Mouse (Mus musculus): ENCODE results near the gene Pnpla1. TPM values are rescaled to one million over a fixed set of nuclear protein-coding genes. Genes with fewer than 3 reads are reported as not detected.

Pnpla1 gene
- total RNA-seq, 1 experiment from 2014 or later = 0.25 TPM

GRCm38 (mm10) chr17:28901559-28901958, 43.3 kb downstream of the Pnpla1 start:
- no peak for ATAC-seq (replicated peaks in 1 of 2; ENCODE audit: insufficient read depth in 1 of 2, low FRiP score in 2 of 2, low TSS enrichment in 1 of 2, low read depth in 1 of 2, poor library complexity in 2 of 2, severe bottlenecking in 2 of 2)

GRCm38 (mm10) chr17:28904546-28905376, 46.5 kb downstream of the Pnpla1 start:
- ATAC-seq (replicated peaks in 1 of 2; ENCODE audit: insufficient read depth in 1 of 2, low FRiP score in 2 of 2, low TSS enrichment in 1 of 2, low read depth in 1 of 2, poor library complexity in 2 of 2, severe bottlenecking in 2 of 2) = peak in 1 of 2 experiments; percentile 25; a peak in 1 of 4 replicates

DNA sequence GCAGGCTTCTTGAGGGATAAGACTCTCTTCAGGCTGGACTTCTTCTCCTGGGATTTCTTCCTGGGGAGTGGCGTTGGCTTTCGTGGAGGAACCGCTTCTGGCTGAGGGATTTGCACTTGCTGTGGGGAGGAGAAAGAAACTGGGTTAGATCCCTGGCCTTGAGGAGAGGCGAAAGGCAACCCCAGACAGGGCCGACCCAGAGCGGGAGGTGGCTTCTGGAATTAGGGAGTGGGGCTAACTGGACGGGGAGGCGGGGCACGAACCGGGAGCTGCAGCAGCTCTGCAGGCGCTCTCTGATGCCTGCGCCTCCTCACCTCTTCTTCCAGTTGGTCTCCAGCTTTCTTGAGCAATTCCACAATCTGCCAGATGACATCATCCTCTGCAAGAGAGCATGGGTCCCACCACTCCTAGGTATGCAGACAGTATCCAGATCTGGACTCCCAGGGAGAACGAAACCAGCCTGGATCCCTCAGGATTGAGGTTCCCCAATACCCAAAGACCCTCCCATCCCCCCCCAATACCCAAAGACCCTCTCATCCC, 47.2 kb downstream of the Pnpla1 start:
- no peak for ATAC-seq (replicated peaks in 1 of 2; ENCODE audit: insufficient read depth in 1 of 2, low FRiP score in 2 of 2, low TSS enrichment in 1 of 2, low read depth in 1 of 2, poor library complexity in 2 of 2, severe bottlenecking in 2 of 2)

DNA sequence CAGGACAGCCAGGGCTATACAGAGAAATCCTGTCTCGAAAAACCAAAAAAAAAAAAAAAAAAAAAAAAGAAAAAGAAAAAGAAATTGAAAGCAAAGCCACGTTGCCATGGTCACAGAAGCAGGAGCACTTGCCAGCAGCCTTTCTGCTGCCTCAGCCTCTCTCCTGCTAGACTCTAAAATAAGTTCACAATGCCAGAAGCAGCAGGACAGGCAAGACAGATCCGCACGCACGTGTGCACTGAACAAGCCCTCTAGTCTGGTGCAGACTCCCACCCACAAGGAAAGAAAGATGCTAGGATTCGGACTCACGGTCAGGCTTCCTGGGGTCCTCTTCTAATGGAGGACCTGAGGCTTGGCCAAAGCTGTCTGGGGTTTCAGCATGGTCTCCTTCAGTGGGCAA, 49.7 kb downstream of the Pnpla1 start:
- ATAC-seq (replicated peaks in 1 of 2; ENCODE audit: insufficient read depth in 1 of 2, low FRiP score in 2 of 2, low TSS enrichment in 1 of 2, low read depth in 1 of 2, poor library complexity in 2 of 2, severe bottlenecking in 2 of 2) = no peak

- ATAC-seq (replicated peaks in 1 of 2; ENCODE audit: insufficient read depth in 1 of 2, low FRiP score in 2 of 2, low TSS enrichment in 1 of 2, low read depth in 1 of 2, poor library complexity in 2 of 2, severe bottlenecking in 2 of 2) = peak; percentile 77
These were observed 51.2 kb downstream of the Pnpla1 start for GRCm38 (mm10) chr17:28909252-28909941.

DNA sequence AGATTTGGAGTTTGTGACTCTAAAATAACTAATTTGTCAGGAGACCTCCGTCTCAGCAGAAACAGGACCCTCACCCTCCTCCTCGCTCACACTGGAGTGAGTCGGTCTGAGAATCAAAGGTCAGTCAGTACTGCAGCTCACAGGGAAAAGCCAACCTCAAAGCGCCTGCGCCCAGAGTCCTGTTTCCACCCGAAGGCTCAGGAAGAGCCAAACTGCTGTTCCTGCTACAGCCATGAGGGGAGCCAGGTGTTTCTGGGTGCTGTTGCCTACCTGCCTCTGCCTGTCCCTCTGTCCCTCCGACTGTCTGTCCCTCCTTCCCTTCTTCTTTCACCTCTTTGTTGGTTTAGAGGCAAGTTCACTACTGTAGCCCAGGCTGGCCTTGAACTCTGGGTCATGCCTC, 51.9 kb downstream of the Pnpla1 start:
- ATAC-seq (replicated peaks in 1 of 2; ENCODE audit: insufficient read depth in 1 of 2, low FRiP score in 2 of 2, low TSS enrichment in 1 of 2, low read depth in 1 of 2, poor library complexity in 2 of 2, severe bottlenecking in 2 of 2) = no peak

- ATAC-seq (replicated peaks in 1 of 2; ENCODE audit: insufficient read depth in 1 of 2, low FRiP score in 2 of 2, low TSS enrichment in 1 of 2, low read depth in 1 of 2, poor library complexity in 2 of 2, severe bottlenecking in 2 of 2) = no peak
These were observed 55.0 kb downstream of the Pnpla1 start for GRCm38 (mm10) chr17:28913200-28913599.

DNA sequence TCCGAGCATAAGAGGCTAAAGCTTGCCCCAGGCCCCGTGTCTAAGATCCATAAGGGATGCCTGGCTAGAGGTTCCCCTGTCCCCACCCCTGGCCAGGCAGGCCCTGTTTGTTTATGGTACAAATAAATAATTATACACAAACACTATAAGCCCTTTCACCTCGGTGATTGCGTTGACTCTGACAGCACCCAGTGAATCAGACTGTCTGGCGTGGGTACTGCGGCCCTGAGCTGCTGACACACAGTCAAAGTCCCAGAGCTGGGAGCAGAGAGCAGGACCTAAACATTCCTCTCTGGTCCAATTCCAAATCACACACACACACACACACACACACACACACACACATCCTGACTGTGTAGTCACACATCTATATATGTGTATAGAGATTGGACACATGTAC, 55.7 kb downstream of the Pnpla1 start:
- ATAC-seq (replicated peaks in 1 of 2; ENCODE audit: insufficient read depth in 1 of 2, low FRiP score in 2 of 2, low TSS enrichment in 1 of 2, low read depth in 1 of 2, poor library complexity in 2 of 2, severe bottlenecking in 2 of 2) = no peak

- no peak for ATAC-seq (replicated peaks in 1 of 2; ENCODE audit: insufficient read depth in 1 of 2, low FRiP score in 2 of 2, low TSS enrichment in 1 of 2, low read depth in 1 of 2, poor library complexity in 2 of 2, severe bottlenecking in 2 of 2)
These were observed 56.9 kb downstream of the Pnpla1 start, which contains the start of gene 4930539E08Rik for GRCm38 (mm10) chr17:28915060-28915628. TSS of gene 4930539E08Rik (minus strand) at chr17:28915324.

DNA sequence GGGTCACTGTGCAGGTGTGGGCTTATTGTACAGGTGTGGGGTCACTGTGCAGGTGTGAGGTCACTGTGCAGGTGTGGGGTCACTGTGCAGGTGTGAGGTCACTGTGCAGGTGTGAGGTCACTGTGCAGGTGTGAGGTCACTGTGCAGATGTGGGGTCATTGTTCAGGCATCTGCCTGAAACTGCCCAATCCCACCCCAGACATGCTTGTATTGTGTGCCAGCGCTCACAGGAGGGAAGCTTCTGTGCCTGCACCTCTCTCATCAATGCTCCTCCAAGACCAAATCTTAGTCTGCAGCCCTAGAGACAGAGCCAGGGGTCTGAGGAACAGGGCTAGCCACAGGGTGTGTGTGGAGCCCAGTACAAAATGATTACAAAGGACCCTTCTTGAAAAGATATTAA, 58.3 kb downstream of the Pnpla1 start:
- ATAC-seq (replicated peaks in 1 of 2; ENCODE audit: insufficient read depth in 1 of 2, low FRiP score in 2 of 2, low TSS enrichment in 1 of 2, low read depth in 1 of 2, poor library complexity in 2 of 2, severe bottlenecking in 2 of 2) = no peak

- no peak for ATAC-seq (replicated peaks in 1 of 2; ENCODE audit: insufficient read depth in 1 of 2, low FRiP score in 2 of 2, low TSS enrichment in 1 of 2, low read depth in 1 of 2, poor library complexity in 2 of 2, severe bottlenecking in 2 of 2)
These were observed 62.9 kb downstream of the Pnpla1 start for GRCm38 (mm10) chr17:28921086-28921485.

GRCm38 (mm10) chr17:28922096-28922495, 63.9 kb downstream of the Pnpla1 start:
- peak in 1 of 2 experiments; percentile 69; a peak in 2 of 4 replicates for ATAC-seq (replicated peaks in 1 of 2; ENCODE audit: insufficient read depth in 1 of 2, low FRiP score in 2 of 2, low TSS enrichment in 1 of 2, low read depth in 1 of 2, poor library complexity in 2 of 2, severe bottlenecking in 2 of 2)

- no peak for ATAC-seq (replicated peaks in 1 of 2; ENCODE audit: insufficient read depth in 1 of 2, low FRiP score in 2 of 2, low TSS enrichment in 1 of 2, low read depth in 1 of 2, poor library complexity in 2 of 2, severe bottlenecking in 2 of 2)
These were observed 66.9 kb downstream of the Pnpla1 start for GRCm38 (mm10) chr17:28924957-28925595.

- ATAC-seq (replicated peaks in 1 of 2; ENCODE audit: insufficient read depth in 1 of 2, low FRiP score in 2 of 2, low TSS enrichment in 1 of 2, low read depth in 1 of 2, poor library complexity in 2 of 2, severe bottlenecking in 2 of 2) = peak in 1 of 2 experiments; percentile 57; a peak in 3 of 4 replicates
These were observed 68.2 kb downstream of the Pnpla1 start for GRCm38 (mm10) chr17:28926380-28926779.

GRCm38 (mm10) chr17:28926866-28927635, 68.8 kb downstream of the Pnpla1 start:
- ATAC-seq (replicated peaks in 1 of 2; ENCODE audit: insufficient read depth in 1 of 2, low FRiP score in 2 of 2, low TSS enrichment in 1 of 2, low read depth in 1 of 2, poor library complexity in 2 of 2, severe bottlenecking in 2 of 2) = peak in 1 of 2 experiments; percentile 67; a peak in 1 of 4 replicates

DNA sequence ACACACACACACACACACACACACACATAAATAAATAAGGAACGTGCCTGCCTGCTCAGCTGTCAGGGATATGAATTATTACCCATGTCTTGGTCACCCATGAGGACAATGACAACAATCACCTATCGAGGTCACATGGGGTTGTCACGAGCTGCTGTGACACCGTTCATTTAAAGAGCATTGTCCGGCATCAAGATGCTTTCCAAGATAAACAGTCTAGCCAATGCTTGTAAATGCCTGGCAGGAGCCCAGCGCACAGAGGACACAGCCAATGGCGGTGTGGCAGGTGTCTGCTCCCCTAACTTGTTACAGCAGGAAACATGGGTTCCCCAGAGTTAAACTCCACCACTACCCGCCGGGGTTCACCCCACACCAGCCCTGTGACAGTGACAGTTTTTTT, 69.8 kb downstream of the Pnpla1 start:
- ATAC-seq (replicated peaks in 1 of 2; ENCODE audit: insufficient read depth in 1 of 2, low FRiP score in 2 of 2, low TSS enrichment in 1 of 2, low read depth in 1 of 2, poor library complexity in 2 of 2, severe bottlenecking in 2 of 2) = no peak

DNA sequence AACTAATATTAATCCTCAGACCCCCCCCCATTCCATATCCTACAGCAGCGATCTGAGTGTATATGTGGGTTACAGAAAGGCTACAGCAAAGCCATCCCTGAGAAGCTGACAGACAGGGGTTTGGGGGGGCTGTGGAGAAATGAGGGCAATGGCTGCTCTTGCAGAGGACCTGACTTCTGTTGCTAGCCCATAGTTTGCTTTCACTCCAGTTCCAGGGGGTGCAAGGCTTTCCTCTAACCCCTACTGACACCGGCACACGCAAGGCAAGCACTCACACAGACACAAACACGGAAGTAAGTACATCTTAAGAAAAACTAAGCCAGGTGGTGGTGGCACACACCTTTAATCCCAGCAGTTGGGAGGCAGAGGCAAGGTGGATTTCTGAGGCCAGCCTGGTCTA, 71.2 kb downstream of the Pnpla1 start:
- no peak for ATAC-seq (replicated peaks in 1 of 2; ENCODE audit: insufficient read depth in 1 of 2, low FRiP score in 2 of 2, low TSS enrichment in 1 of 2, low read depth in 1 of 2, poor library complexity in 2 of 2, severe bottlenecking in 2 of 2)

Data from hematopoietic stem cell, adult 5-6 weeks (primary cell).